Mouse (Mus musculus) embryonic facial prominence, embryonic 11.5 days (tissue): Measurements from ENCODE around the gene Gm20388. TPM values are rescaled to one million over a fixed set of nuclear protein-coding genes. Genes with fewer than 3 reads are reported as not detected.
"Not testable (repeated sequence)": the region's sequence is repeated elsewhere in the genome, so short reads cannot be mapped to it uniquely, and the experiment has no call there.

Source experiments
- ATAC-seq: fragments of 200-750 bp; cut with Nextera tagmentation; replicated peaks from 2 replicates; pipeline ENCODE4 v1.8.0; 2017; ENCODE audit warnings: low read depth; ENCODE audit not compliant: insufficient number of reproducible peaks, low FRiP score, low TSS enrichment
- DNase-seq: peaks from one replicate; pipeline ENCODE4 v3.0.0-alpha.2; 2015; ENCODE audit warnings: low spot score
- H3K27ac ChIP-seq: fragments of 300-500 bp; sonication (generic); replicated peaks from 2 replicates; pipeline ENCODE4 v1.5.1; 2014; ENCODE audit warnings: mild to moderate bottlenecking, low read depth, low read length, control low read depth
- H3K27me3 ChIP-seq: fragments of 300-500 bp; sonication (generic); 2 replicates; pipeline ENCODE4 v1.6.1; 2014; ENCODE audit warnings: mild to moderate bottlenecking, low read length, moderate library complexity, mixed read lengths; ENCODE audit not compliant: control insufficient read depth, insufficient read depth
- H3K36me3 ChIP-seq: fragments of 300-500 bp; sonication (generic); replicated peaks from 2 replicates; pipeline ENCODE4 v1.6.1; 2014; ENCODE audit warnings: low read depth, mild to moderate bottlenecking, low read length, moderate library complexity, mixed read lengths; ENCODE audit not compliant: control insufficient read depth, insufficient read depth
- H3K4me1 ChIP-seq: fragments of 300-500 bp; sonication (generic); 2 replicates; pipeline ENCODE4 v1.6.1; 2014; ENCODE audit warnings: low read length, mixed read lengths; ENCODE audit not compliant: control insufficient read depth, insufficient read depth
- H3K4me2 ChIP-seq: fragments of 300-500 bp; sonication (generic); 2 replicates; pipeline ENCODE4 v1.6.1; 2014; ENCODE audit warnings: low read depth, mild to moderate bottlenecking, control low read depth, low read length, moderate library complexity
- H3K4me3 ChIP-seq: fragments of 300-500 bp; sonication (generic); 2 replicates; pipeline ENCODE4 v1.5.1; 2014; ENCODE audit warnings: low read depth, low read length, control low read depth
- H3K9ac ChIP-seq: fragments of 300-500 bp; sonication (generic); replicated peaks from 2 replicates; pipeline ENCODE4 v1.6.1; 2014; ENCODE audit warnings: mild to moderate bottlenecking, control low read depth, low read length
- H3K9me3 ChIP-seq: fragments of 300-500 bp; sonication (generic); replicated peaks from 2 replicates; pipeline ENCODE4 v1.6.1; 2016; ENCODE audit warnings: mild to moderate bottlenecking, low read length, inconsistent platforms, mixed read lengths; ENCODE audit not compliant: control insufficient read depth
- WGBS: fragments of 180-500 bp; shearing (Covaris S2); extraction: QIAGEN DNeasy Blood & Tissue Kit; methylation state at CpG from one replicate; pipeline ENCODE4 v1.1.7; 2014; 5-methylcytosine and 5-hydroxymethylcytosine counted together
- polyA plus RNA-seq: library from polyadenylated mRNA; unstranded; fragments of >200 nt; fragmentation: Nextera tagmentation; extraction: Ambion mirVana; gene quantifications from 2 replicates; pipeline ENCODE4 v1.2.1, GENCODE M21; 2014

The Gm20388 gene
- polyA plus RNA-seq, 1 experiment from 2014 or later = 3.1 TPM

GRCm38 (mm10) chr8:121437506-121437905 is 1526.9 kb downstream of the Gm20388 start:
- H3K4me1 ChIP-seq = peaks cover 5% of the 10 kb centered on the region
- no peaks in the 10 kb centered on the region for H3K9me3 ChIP-seq
- 66% methylated on average over 6 of the region's 6 CpGs for WGBS
- no peaks in the 10 kb centered on the region for H3K27me3 ChIP-seq
- DNase-seq (no peak), ATAC-seq (no peak)
- H3K4me3 ChIP-seq = no peak overlapping the region
- no peak overlapping the region for H3K4me2 ChIP-seq
- no peaks in the 10 kb centered on the region for H3K36me3 ChIP-seq
- H3K9ac ChIP-seq = no peak overlapping the region
- no peak overlapping the region for H3K27ac ChIP-seq

- ATAC-seq (no peak), DNase-seq (no peak)
- H3K27me3 ChIP-seq = no peaks in the 10 kb centered on the region
- H3K9ac ChIP-seq = no peak overlapping the region
- WGBS = 46% methylated on average over 6 of the region's 6 CpGs
- no peak overlapping the region for H3K27ac ChIP-seq
- H3K4me2 ChIP-seq = no peak overlapping the region
- no peak overlapping the region for H3K4me3 ChIP-seq
- no peaks in the 10 kb centered on the region for H3K9me3 ChIP-seq
- H3K36me3 ChIP-seq = no peaks in the 10 kb centered on the region
- peaks cover 3% of the 10 kb centered on the region for H3K4me1 ChIP-seq
These were observed 1527.5 kb downstream of the Gm20388 start for GRCm38 (mm10) chr8:121438111-121438510.

DNA sequence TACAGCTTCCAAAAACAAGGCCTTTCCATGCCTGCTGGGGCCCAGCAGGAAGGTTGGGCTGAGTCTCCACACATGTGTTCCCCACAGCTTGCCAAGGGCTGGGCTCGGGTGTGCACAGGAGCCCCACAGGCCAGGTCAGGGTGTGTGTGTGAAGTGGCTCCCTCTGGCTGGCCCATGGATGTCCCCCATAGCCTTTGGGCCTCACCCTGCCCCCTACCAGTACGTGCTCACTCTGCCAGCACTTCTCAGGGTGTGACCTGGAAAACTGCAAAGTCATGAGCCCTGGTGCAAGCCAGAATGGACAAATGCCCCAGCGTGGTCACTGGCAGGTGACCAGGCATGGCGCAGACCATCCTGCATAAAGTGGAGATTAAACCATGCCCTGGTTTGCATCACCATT is 1528.7 kb downstream of the Gm20388 start:
- DNase-seq (no peak), ATAC-seq (no peak)
- Histone ChIP-seq H3K4me2 (no peak overlapping the region), H3K4me3 (no peak overlapping the region), H3K4me1 (no peaks in the 10 kb centered on the region; the same call in 1 of the 2 replicates), H3K9me3 (no peaks in the 10 kb centered on the region), H3K27me3 (no peaks in the 10 kb centered on the region), H3K27ac (no peak overlapping the region), H3K9ac (no peak overlapping the region), H3K36me3 (no peaks in the 10 kb centered on the region)
- WGBS = 64% methylated on average over 4 of the region's 4 CpGs

- H3K4me2 ChIP-seq = no peak overlapping the region
- H3K9ac ChIP-seq = no peak overlapping the region
- no peak overlapping the region for H3K4me3 ChIP-seq
- no peak for ATAC-seq
- no peaks in the 10 kb centered on the region for H3K27me3 ChIP-seq
- no peaks in the 10 kb centered on the region; the same call in 1 of the 2 replicates for H3K4me1 ChIP-seq
- no peaks in the 10 kb centered on the region for H3K36me3 ChIP-seq
- 55% methylated on average over 7 of the region's 7 CpGs for WGBS
- no peak for DNase-seq
- no peak overlapping the region for H3K27ac ChIP-seq
- no peaks in the 10 kb centered on the region for H3K9me3 ChIP-seq
These were observed 1532.7 kb downstream of the Gm20388 start for GRCm38 (mm10) chr8:121443361-121443760.

DNA sequence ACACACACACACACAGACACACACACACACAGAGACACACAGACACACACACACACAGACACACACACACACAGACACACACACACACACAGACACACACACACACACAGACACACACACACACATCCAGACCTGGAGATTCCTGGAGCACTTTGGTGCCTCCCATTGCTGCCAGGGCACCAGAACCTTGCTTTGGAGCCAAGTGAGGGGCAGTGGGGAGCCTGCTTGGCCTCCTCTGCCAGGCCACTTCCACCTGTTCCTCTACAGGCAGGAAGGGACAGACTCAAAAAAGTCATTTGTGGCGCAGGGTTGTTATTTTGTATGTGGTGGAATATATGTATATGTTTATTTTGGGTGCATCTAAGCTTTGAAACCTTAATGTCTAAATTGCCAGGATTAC is 1533.9 kb downstream of the Gm20388 start:
- not testable (repeated sequence) for H3K4me3 ChIP-seq, DNase-seq, H3K27ac ChIP-seq, H3K4me2 ChIP-seq, H3K36me3 ChIP-seq, H3K27me3 ChIP-seq, H3K9ac ChIP-seq, ATAC-seq, H3K4me1 ChIP-seq, H3K9me3 ChIP-seq
- WGBS = 100% methylated on average over 1 of the region's 1 CpGs

DNA sequence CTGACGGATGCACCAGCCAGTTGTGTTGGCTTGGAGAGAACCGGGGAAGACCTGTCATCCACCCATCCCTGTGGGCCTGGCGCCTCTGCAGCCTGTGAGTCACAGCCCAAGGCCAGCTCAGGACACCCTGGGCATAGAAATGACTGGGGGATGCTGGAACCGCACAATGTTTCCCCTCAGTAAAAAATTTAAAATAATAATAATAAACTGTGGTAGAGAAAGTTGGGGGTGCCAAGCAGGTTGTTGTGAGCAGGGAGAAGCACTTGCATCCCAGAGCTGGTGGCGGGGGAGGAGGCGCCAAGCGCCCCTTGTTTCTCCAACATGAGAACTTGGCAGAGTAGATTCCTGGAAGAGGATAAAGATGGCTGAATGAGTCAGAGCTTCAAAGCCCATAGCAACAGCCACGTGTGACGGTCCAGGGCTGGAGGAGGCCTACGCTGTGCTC is 1534.4 kb downstream of the Gm20388 start:
- Histone ChIP-seq H3K27me3 (no peaks in the 10 kb centered on the region), H3K4me3 (no peak overlapping the region), H3K9ac (no peak overlapping the region), H3K4me1 (no peaks in the 10 kb centered on the region; the same call in 1 of the 2 replicates), H3K9me3 (no peaks in the 10 kb centered on the region), H3K36me3 (no peaks in the 10 kb centered on the region), H3K4me2 (no peak overlapping the region), H3K27ac (no peak overlapping the region)
- ATAC-seq = no peak
- WGBS = 86% methylated on average over 10 of the region's 10 CpGs
- no peak for DNase-seq

DNA sequence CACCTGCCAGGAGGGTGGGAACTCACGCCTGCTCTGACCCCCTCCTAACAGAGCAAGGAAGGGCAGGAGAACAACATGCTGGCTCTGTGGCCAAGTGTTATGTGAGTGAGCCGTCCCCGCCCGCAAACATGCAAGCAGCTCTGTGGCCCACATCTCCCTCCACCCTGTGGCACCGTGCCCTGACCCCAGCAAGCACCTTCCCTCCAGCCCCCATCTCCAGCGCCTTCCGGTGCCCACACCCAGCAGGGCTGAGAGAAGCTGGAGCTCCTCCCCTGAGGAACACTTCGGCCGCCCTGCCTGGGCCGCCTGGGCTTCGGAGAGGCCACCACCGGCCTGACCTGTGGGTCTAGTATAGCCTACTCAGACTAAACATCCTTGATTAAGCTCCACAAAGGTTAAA is 1535.5 kb downstream of the Gm20388 start:
- Histone ChIP-seq H3K27ac (no peak overlapping the region), H3K9me3 (no peaks in the 10 kb centered on the region), H3K4me2 (no peak overlapping the region), H3K9ac (no peak overlapping the region), H3K4me1 (no peaks in the 10 kb centered on the region), H3K27me3 (no peaks in the 10 kb centered on the region), H3K36me3 (no peaks in the 10 kb centered on the region), H3K4me3 (no peak overlapping the region)
- ATAC-seq = no peak
- no peak for DNase-seq
- WGBS = 67% methylated on average over 12 of the region's 12 CpGs

DNA sequence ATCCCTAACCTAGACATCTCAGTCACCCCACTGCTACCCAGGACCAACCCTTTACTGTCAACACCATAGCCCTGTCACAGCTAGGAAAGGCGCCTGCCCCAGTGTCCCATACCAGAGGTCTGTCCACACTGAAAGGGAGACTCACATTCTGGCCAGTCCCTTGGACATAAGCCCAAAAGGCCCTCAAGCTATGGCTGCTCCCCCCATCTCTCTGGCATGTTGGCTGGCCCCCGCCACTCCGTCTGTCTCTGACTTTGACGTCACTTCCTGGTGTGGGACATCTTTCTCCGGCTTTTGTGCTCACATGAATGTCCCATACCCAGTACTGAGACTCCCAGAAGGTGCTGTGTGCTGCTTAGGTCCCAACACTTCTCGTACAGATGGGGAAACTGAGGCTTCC is 1536.2 kb downstream of the Gm20388 start:
- DNase-seq (no peak), ATAC-seq (no peak)
- H3K27ac ChIP-seq = no peak overlapping the region
- no peaks in the 10 kb centered on the region for H3K4me1 ChIP-seq
- no peaks in the 10 kb centered on the region for H3K36me3 ChIP-seq
- H3K4me2 ChIP-seq = no peak overlapping the region
- H3K9ac ChIP-seq = no peak overlapping the region
- H3K4me3 ChIP-seq = no peak overlapping the region
- no peaks in the 10 kb centered on the region for H3K27me3 ChIP-seq
- H3K9me3 ChIP-seq = no peaks in the 10 kb centered on the region
- 76% methylated on average over 6 of the region's 6 CpGs for WGBS
